Mouse (Mus musculus) midbrain, embryonic 14.5 days (tissue): ENCODE measurements at regions not wholly inside any gene's neighbourhood (a gene's known extent, or its start where the extent isn't known, plus 50 kb on each side); places are given as distances from the start of the nearest gene placed in this dataset.

Experiments used
- ATAC-seq: fragments of 200-750 bp; cut with Nextera tagmentation; 2 replicates; pipeline ENCODE4 v1.8.0; 2017; ENCODE audit warnings: moderate number of reproducible peaks, moderate library complexity; ENCODE audit not compliant: low FRiP score, low TSS enrichment
- DNase-seq: peaks from one replicate; pipeline ENCODE4 v3.0.0-alpha.2; 2015
- H3K27ac ChIP-seq: fragments of 300-500 bp; sonication (generic); replicated peaks from 2 replicates; pipeline ENCODE4 v1.5.1; 2014; ENCODE audit warnings: mild to moderate bottlenecking, low read depth, low read length, moderate library complexity
- H3K27me3 ChIP-seq: fragments of 300-500 bp; sonication (generic); 2 replicates; pipeline ENCODE4 v1.6.1; 2014; ENCODE audit warnings: low read length, control low read depth, mixed read lengths; ENCODE audit not compliant: control insufficient read depth, insufficient read depth
- H3K36me3 ChIP-seq: fragments of 300-500 bp; sonication (generic); 2 replicates; pipeline ENCODE4 v1.6.1; 2014; ENCODE audit warnings: low read length, control low read depth; ENCODE audit not compliant: control insufficient read depth, insufficient read depth
- H3K4me1 ChIP-seq: fragments of 300-500 bp; sonication (generic); 2 replicates; pipeline ENCODE4 v1.6.1; 2014; ENCODE audit warnings: mild to moderate bottlenecking, antibody characterized with exemption, low read length, control low read depth; ENCODE audit not compliant: control insufficient read depth, insufficient read depth
- H3K4me2 ChIP-seq: fragments of 300-500 bp; sonication (generic); 2 replicates; pipeline ENCODE4 v1.6.1; 2014; ENCODE audit warnings: mild to moderate bottlenecking, low read length, moderate library complexity
- H3K4me3 ChIP-seq: fragments of 300-500 bp; sonication (generic); replicated peaks from 2 replicates; pipeline ENCODE4 v1.5.1; 2014; ENCODE audit warnings: low read depth, low read length
- H3K9ac ChIP-seq: fragments of 300-500 bp; sonication (generic); replicated peaks from 2 replicates; pipeline ENCODE4 v1.6.1; 2014; ENCODE audit warnings: mild to moderate bottlenecking, low read length, moderate library complexity
- H3K9me3 ChIP-seq: fragments of 300-500 bp; sonication (generic); 2 replicates; pipeline ENCODE4 v1.6.1; 2016; ENCODE audit warnings: low read length, control low read depth, mixed read lengths; ENCODE audit not compliant: control insufficient read depth
- WGBS: fragments of 180-500 bp; shearing (Covaris S2); extraction: QIAGEN DNeasy Blood & Tissue Kit; methylation state at CpG from one replicate; pipeline ENCODE4 v1.1.7; 2014; 5-methylcytosine and 5-hydroxymethylcytosine counted together

- DNase-seq: peak; percentile 71
- WGBS: 64% methylated on average over 2 of the region's 2 CpGs
These were observed 1207.9 kb downstream of the Nxph1 start for GRCm38 (mm10) chr6:10156097-10156496.

GRCm38 (mm10) chr6:10181590-10182183 lies 1233.5 kb downstream of the Nxph1 start:
- Histone ChIP-seq H3K9ac (no peak overlapping the region), H3K36me3 (no peaks in the 10 kb centered on the region), H3K4me3 (no peak overlapping the region), H3K4me1 (no peaks in the 10 kb centered on the region), H3K4me2 (no peak overlapping the region), H3K27ac (no peak overlapping the region), H3K27me3 (no peaks in the 10 kb centered on the region), H3K9me3 (no peaks in the 10 kb centered on the region)
- 68% methylated on average over 7 of the region's 7 CpGs for WGBS
- DNase-seq: peak; percentile 29
- ATAC-seq: peak; percentile 43

More at GRCm38 (mm10) chr6:10156097-10156496, 1207.9 kb downstream of the Nxph1 start:
- no peaks in the 10 kb centered on the region for H3K27me3 ChIP-seq
- no peaks in the 10 kb centered on the region for H3K9me3 ChIP-seq
- H3K4me2 ChIP-seq: no peak overlapping the region
- no peaks in the 10 kb centered on the region for H3K36me3 ChIP-seq
- ATAC-seq: no peak
- H3K27ac ChIP-seq: no peak overlapping the region
- no peak overlapping the region for H3K9ac ChIP-seq
- no peaks in the 10 kb centered on the region for H3K4me1 ChIP-seq
- no peak overlapping the region for H3K4me3 ChIP-seq

GRCm38 (mm10) chr6:10185971-10186370 lies 1237.7 kb downstream of the Nxph1 start:
- no peak for ATAC-seq
- Histone ChIP-seq H3K36me3 (no peaks in the 10 kb centered on the region), H3K27ac (no peak overlapping the region), H3K9me3 (no peaks in the 10 kb centered on the region), H3K27me3 (no peaks in the 10 kb centered on the region), H3K4me2 (no peak overlapping the region), H3K4me1 (no peaks in the 10 kb centered on the region), H3K9ac (no peak overlapping the region), H3K4me3 (no peak overlapping the region)
- no peak for DNase-seq
